Mouse (Mus musculus) ovary, postnatal 36 days (tissue): ENCODE measurements around the gene H2-M10.6.
"Not testable (repeated sequence)": the region's sequence is repeated elsewhere in the genome, so short reads cannot be mapped to it uniquely, and the experiment has no call there.

Source experiments
- DNase-seq: peaks from one replicate; pipeline ENCODE4 v3.0.0; 2022; ENCODE audit warnings: low spot score, mixed read lengths

The H2-M10.6 gene

GRCm38 (mm10) chr17:36811871-36812270, at the start of gene H2-M10.6:
TSS of gene H2-M10.6 (plus strand) at chr17:36812171.
- DNase-seq: no peak

- DNase-seq: no peak
Observed at GRCm38 (mm10) chr17:36763816-36764215, 48.2 kb upstream of the H2-M10.6 start.

GRCm38 (mm10) chr17:36764244-36764643, 47.7 kb upstream of the H2-M10.6 start:
- peak; percentile 13 for DNase-seq

- DNase-seq: not testable (repeated sequence)
Observed at GRCm38 (mm10) chr17:36765403-36765802, 46.6 kb upstream of the H2-M10.6 start.

GRCm38 (mm10) chr17:36772610-36773009, 39.4 kb upstream of the H2-M10.6 start, which contains the start of gene H2-M10.5:
TSS of gene H2-M10.5 (plus strand) at chr17:36772910.
- not testable (repeated sequence) for DNase-seq

GRCm38 (mm10) chr17:36781533-36781932, 30.4 kb upstream of the H2-M10.6 start:
- DNase-seq: no peak

GRCm38 (mm10) chr17:36786483-36786886, 25.5 kb upstream of the H2-M10.6 start:
- DNase-seq: not testable (repeated sequence)

GRCm38 (mm10) chr17:36788351-36788750, 23.6 kb upstream of the H2-M10.6 start:
- no peak for DNase-seq

GRCm38 (mm10) chr17:36788801-36789200, 23.2 kb upstream of the H2-M10.6 start:
- peak; percentile 47 for DNase-seq

- DNase-seq: no peak
Observed at GRCm38 (mm10) chr17:36799493-36799892, 12.5 kb upstream of the H2-M10.6 start.

- not testable (repeated sequence) for DNase-seq
Observed at GRCm38 (mm10) chr17:36799921-36800462, 12.0 kb upstream of the H2-M10.6 start.

- DNase-seq: peak; percentile 47
Observed at GRCm38 (mm10) chr17:36824005-36824404, 12.0 kb downstream of the H2-M10.6 start.

- DNase-seq: no peak
Observed at GRCm38 (mm10) chr17:36825525-36825924, 13.6 kb downstream of the H2-M10.6 start.

- peak; percentile 69 for DNase-seq
Observed at GRCm38 (mm10) chr17:36826002-36826401, 14.0 kb downstream of the H2-M10.6 start.

- DNase-seq: no peak
Observed at GRCm38 (mm10) chr17:36828488-36828887, 16.5 kb downstream of the H2-M10.6 start.

GRCm38 (mm10) chr17:36830470-36830869, 18.5 kb downstream of the H2-M10.6 start:
- DNase-seq: no peak

GRCm38 (mm10) chr17:36832694-36833093, 20.7 kb downstream of the H2-M10.6 start:
- DNase-seq: no peak

- DNase-seq: peak; percentile 54
Observed at GRCm38 (mm10) chr17:36835591-36836426, 23.8 kb downstream of the H2-M10.6 start.

GRCm38 (mm10) chr17:36836427-36836812, 24.4 kb downstream of the H2-M10.6 start:
- no peak for DNase-seq

GRCm38 (mm10) chr17:36836874-36837647, 25.1 kb downstream of the H2-M10.6 start, which contains the start of gene Trim26:
TSS of gene Trim26 (plus strand) at chr17:36837134.
- DNase-seq: peak; percentile 95

- no peak for DNase-seq
Observed at GRCm38 (mm10) chr17:36839001-36839400, 27.0 kb downstream of the H2-M10.6 start.

- DNase-seq: no peak
Observed at GRCm38 (mm10) chr17:36839931-36840330, 28.0 kb downstream of the H2-M10.6 start.
